Mouse (Mus musculus) G1E (cell line): Measurements from ENCODE around the gene Ccdc88b.

Experiments
- CTCF ChIP-seq: IDR thresholded peaks from 2 replicates; pipeline ENCODE4 v1.5.1; 2012; ENCODE audit warnings: low read depth, low read length, inconsistent platforms, mixed read lengths
- GATA1 ChIP-seq: IDR thresholded peaks from 2 replicates; pipeline ENCODE4 v1.6.1; 2012; ENCODE audit warnings: borderline replicate concordance, low read length, inconsistent platforms, mixed read lengths
- GATA2 ChIP-seq: IDR thresholded peaks from 2 replicates; pipeline ENCODE4 v1.6.1; 2012; ENCODE audit warnings: low read depth, low read length, inconsistent platforms, borderline replicate concordance
- POLR2AphosphoS5 ChIP-seq: IDR thresholded peaks from 2 replicates; pipeline ENCODE4 v1.6.1; 2012; ENCODE audit warnings: low read depth, low read length, inconsistent platforms; ENCODE audit not compliant: insufficient replicate concordance
- TAL1 ChIP-seq: conservative IDR thresholded peaks from 2 replicates; pipeline ENCODE4 v1.6.1; 2012; ENCODE audit warnings: low read depth, low read length, inconsistent platforms, mixed read lengths

DNA sequence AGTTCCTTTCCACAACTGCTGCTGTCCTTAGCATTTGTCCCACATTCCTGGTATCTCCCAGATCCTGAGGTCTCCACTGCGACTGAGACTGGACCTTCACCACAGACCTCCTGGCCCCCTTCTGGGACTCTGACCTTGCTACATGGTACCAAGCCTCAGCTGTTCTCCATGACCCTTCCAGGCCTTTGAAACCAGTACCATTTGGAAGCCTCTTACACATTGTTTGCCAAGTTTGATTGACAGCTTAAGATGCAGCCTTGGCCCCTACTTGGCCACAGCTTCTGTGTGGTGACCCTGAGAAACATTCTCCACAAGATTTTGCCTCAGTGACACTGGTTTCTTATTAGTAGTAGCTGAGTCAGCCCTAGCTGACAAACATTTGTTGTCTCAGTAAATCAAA lies 15.7 kb downstream of the Ccdc88b start:
- TF ChIP-seq CTCF (no peak), POLR2AphosphoS5 (no peak), GATA1 (no peak), TAL1 (no peak), GATA2 (no peak)
